Mouse (Mus musculus) MEL (cell line): Measurements from ENCODE around the gene Gtf2a1l. TPM values are rescaled to one million over a fixed set of nuclear protein-coding genes. Genes with fewer than 3 reads are reported as not detected.

Experiments used
- DNase-seq: peaks from one replicate; pipeline ENCODE4 v3.0.0; 2011; ENCODE audit warnings: low read depth, low spot score
- H3K27ac ChIP-seq: 2 replicates; pipeline ENCODE4 v1.5.1; 2012; ENCODE audit warnings: low read depth, mild to moderate bottlenecking, control low read depth, low read length, moderate library complexity; ENCODE audit not compliant: control insufficient read depth
- H3K27me3 ChIP-seq, 2 experiments: fragments of 150-350 bp in 1 of 2; sonication (generic) in 1 of 2; 2 replicates each; pipeline ENCODE4 v1.6.1; 2012; ENCODE audit warnings: low read length in 2 of 2, mild to moderate bottlenecking in 2 of 2, improper control_type of control experiment in 1 of 2, moderate library complexity in 1 of 2; ENCODE audit not compliant: insufficient read depth in 2 of 2, control insufficient read depth in 1 of 2
- H3K36me3 ChIP-seq, 2 experiments: 2 replicates each; pipeline ENCODE4 v1.6.1; 2012 to 2014; ENCODE audit warnings: low read length in 2 of 2, improper control_type of control experiment in 1 of 2, inconsistent platforms in 1 of 2, mild to moderate bottlenecking in 1 of 2; ENCODE audit not compliant: insufficient read depth in 2 of 2, control insufficient read depth in 1 of 2
- H3K4me1 ChIP-seq, 2 experiments: fragments of 150-350 bp in 1 of 2; sonication (generic) in 1 of 2; 2 replicates each; pipeline ENCODE4 v1.6.1; 2012; ENCODE audit warnings: low read length in 2 of 2, improper control_type of control experiment in 1 of 2, mild to moderate bottlenecking in 1 of 2; ENCODE audit not compliant: insufficient read depth in 2 of 2, control insufficient read depth in 1 of 2
- H3K4me3 ChIP-seq, 2 experiments: fragments of 150-350 bp in 1 of 2; sonication (generic) in 1 of 2; 2 replicates each; pipeline ENCODE4 v1.5.1; 2012; ENCODE audit warnings: low read depth in 2 of 2, low read length in 2 of 2, mild to moderate bottlenecking in 2 of 2, moderate library complexity in 2 of 2, control low read depth in 1 of 2, improper control_type of control experiment in 1 of 2; ENCODE audit not compliant: control insufficient read depth in 1 of 2, insufficient read depth in 1 of 2
- H3K79me2 ChIP-seq: 2 replicates; pipeline ENCODE4 v1.6.1; 2012; ENCODE audit warnings: mild to moderate bottlenecking, low read length, moderate library complexity; ENCODE audit not compliant: control insufficient read depth, poor library complexity, insufficient read depth
- H3K9ac ChIP-seq: 2 replicates; pipeline ENCODE4 v1.6.1; 2012; ENCODE audit warnings: low read depth, mild to moderate bottlenecking, control low read depth, low read length, moderate library complexity; ENCODE audit not compliant: control insufficient read depth, poor library complexity, severe bottlenecking
- H3K9me3 ChIP-seq: fragments of 150-350 bp; sonication (generic); replicated peaks from 2 replicates; pipeline ENCODE4 v1.6.1; 2012; ENCODE audit warnings: mild to moderate bottlenecking, low read length, improper control_type of control experiment, moderate library complexity; ENCODE audit not compliant: insufficient read depth
- CHD2 ChIP-seq: IDR thresholded peaks from 2 replicates; pipeline ENCODE4 v1.6.1; 2011; ENCODE audit warnings: low read length, improper control_type of control experiment
- CTCF ChIP-seq, 3 experiments: IDR thresholded peaks in 2 of 3; conservative IDR thresholded peaks in 1 of 3; 2 replicates each; pipeline ENCODE4 v1.5.1; 2011 to 2012; ENCODE audit warnings: low read length in 3 of 3, low read depth in 2 of 3, mild to moderate bottlenecking in 2 of 3, improper control_type of control experiment in 1 of 3, inconsistent platforms in 1 of 3, mixed read lengths in 1 of 3, moderate library complexity in 1 of 3; ENCODE audit not compliant: control insufficient read depth in 1 of 3, insufficient read depth in 1 of 3, poor library complexity in 1 of 3, severe bottlenecking in 1 of 3
- ELF1 ChIP-seq: IDR thresholded peaks from 2 replicates; pipeline ENCODE4 v1.6.1; 2014; ENCODE audit warnings: low read depth, mild to moderate bottlenecking, inconsistent platforms, low read length, improper control_type of control experiment, moderate library complexity
- ETS1 ChIP-seq: IDR thresholded peaks from 2 replicates; pipeline ENCODE4 v1.6.1; 2012; ENCODE audit warnings: low read depth, mild to moderate bottlenecking, inconsistent platforms, low read length, improper control_type of control experiment, moderate library complexity
- HCFC1 ChIP-seq: IDR thresholded peaks from 2 replicates; pipeline ENCODE4 v1.6.1; 2012; ENCODE audit warnings: low read depth, mild to moderate bottlenecking, inconsistent platforms, low read length, improper control_type of control experiment, moderate library complexity
- JUND ChIP-seq: IDR thresholded peaks from 2 replicates; pipeline ENCODE4 v1.6.1; 2011; ENCODE audit warnings: low read depth, mild to moderate bottlenecking, improper control_type of control experiment, low read length
- KAT2A ChIP-seq: conservative IDR thresholded peaks from 2 replicates; pipeline ENCODE4 v1.6.1; 2012; ENCODE audit warnings: low read depth, low read length, improper control_type of control experiment, inconsistent platforms
- MAFK ChIP-seq: IDR thresholded peaks from 2 replicates; pipeline ENCODE4 v1.6.1; 2011; ENCODE audit warnings: low read depth, mild to moderate bottlenecking, low read length, improper control_type of control experiment, borderline replicate concordance
- MAZ ChIP-seq: IDR thresholded peaks from 2 replicates; pipeline ENCODE4 v1.6.1; 2012; ENCODE audit warnings: low read depth, mild to moderate bottlenecking, inconsistent platforms, low read length, improper control_type of control experiment
- MYB ChIP-seq: IDR thresholded peaks from 2 replicates; pipeline ENCODE4 v1.6.1; 2011; ENCODE audit warnings: mild to moderate bottlenecking, low read depth, low read length, improper control_type of control experiment
- MYC ChIP-seq: IDR thresholded peaks from 2 replicates; pipeline ENCODE4 v1.6.1; 2011; ENCODE audit warnings: low read depth, mild to moderate bottlenecking, low read length, improper control_type of control experiment, moderate library complexity
- NRF1 ChIP-seq: IDR thresholded peaks from 2 replicates; pipeline ENCODE4 v1.6.1; 2014; ENCODE audit warnings: low read depth, mild to moderate bottlenecking, inconsistent platforms, low read length, improper control_type of control experiment, moderate library complexity; ENCODE audit not compliant: poor library complexity, insufficient read depth, severe bottlenecking
- POLR2A ChIP-seq, 2 experiments: IDR thresholded peaks; 2 replicates each; pipeline ENCODE4 v1.6.1; 2011 to 2012; ENCODE audit warnings: low read length in 2 of 2, mild to moderate bottlenecking in 2 of 2, control low read depth in 1 of 2, improper control_type of control experiment in 1 of 2, low read depth in 1 of 2, moderate library complexity in 1 of 2; ENCODE audit not compliant: control insufficient read depth in 1 of 2, insufficient read depth in 1 of 2, poor library complexity in 1 of 2
- POLR2AphosphoS2 ChIP-seq: IDR thresholded peaks from 2 replicates; pipeline ENCODE4 v1.6.1; 2011; ENCODE audit warnings: low read length, improper control_type of control experiment
- RAD21 ChIP-seq: IDR thresholded peaks from 2 replicates; pipeline ENCODE4 v1.6.1; 2011; ENCODE audit warnings: mild to moderate bottlenecking, low read depth, low read length, improper control_type of control experiment
- RCOR1 ChIP-seq: IDR thresholded peaks from 2 replicates; pipeline ENCODE4 v1.6.1; 2012; ENCODE audit warnings: low read depth, mild to moderate bottlenecking, inconsistent platforms, low read length, improper control_type of control experiment
- SIN3A ChIP-seq: IDR thresholded peaks from 2 replicates; pipeline ENCODE4 v1.6.1; 2012; ENCODE audit warnings: low read length, improper control_type of control experiment, inconsistent platforms
- SMC3 ChIP-seq: IDR thresholded peaks from 2 replicates; pipeline ENCODE4 v1.6.1; 2011; ENCODE audit warnings: low read depth, low read length, improper control_type of control experiment
- USF2 ChIP-seq, 2 experiments: IDR thresholded peaks; 2 replicates each; pipeline ENCODE4 v1.6.1; 2011 to 2012; ENCODE audit warnings: improper control_type of control experiment in 2 of 2, low read length in 2 of 2, borderline replicate concordance in 1 of 2, inconsistent platforms in 1 of 2, low read depth in 1 of 2, mild to moderate bottlenecking in 1 of 2; ENCODE audit not compliant: insufficient read depth in 1 of 2
- ZC3H11A ChIP-seq: IDR thresholded peaks from 2 replicates; pipeline ENCODE4 v1.6.1; 2012; ENCODE audit warnings: low read depth, mild to moderate bottlenecking, inconsistent platforms, low read length, improper control_type of control experiment
- ZKSCAN1 ChIP-seq: IDR thresholded peaks from 2 replicates; pipeline ENCODE4 v1.6.1; 2012; ENCODE audit warnings: low read depth, mild to moderate bottlenecking, inconsistent platforms, low read length, improper control_type of control experiment, moderate library complexity
- ZMIZ1 ChIP-seq: IDR thresholded peaks from 2 replicates; pipeline ENCODE4 v1.6.1; 2012; ENCODE audit warnings: low read depth, mild to moderate bottlenecking, inconsistent platforms, low read length, improper control_type of control experiment, moderate library complexity
- ZNF384 ChIP-seq: IDR thresholded peaks from 2 replicates; pipeline ENCODE4 v1.6.1; 2012; ENCODE audit warnings: low read depth, mild to moderate bottlenecking, inconsistent platforms, low read length, improper control_type of control experiment
- polyA plus RNA-seq, 2 experiments: library from polyadenylated mRNA; stranded (reverse) in 1 of 2; unstranded in 1 of 2; fragments of >175 nt in 1 of 2; fragments of >200 nt in 1 of 2; gene quantifications; 2 replicates each; pipeline versions ENCODE4 v1.2.1 to v1.2.4; 2012; ENCODE audit warnings: low replicate concordance in 2 of 2, low read depth in 1 of 2; ENCODE audit not compliant: insufficient read length in 2 of 2, insufficient read depth in 1 of 2, missing spikeins in 1 of 2
- total RNA-seq: library from RNA; depleted of rRNA; stranded (reverse); fragments of 300-350 nt; gene quantifications from 2 replicates; pipeline ENCODE4 v1.2.3, GENCODE M21; 2012

Gene Gtf2a1l
- total and polyA plus RNA-seq, 3 experiments, result not detected

- DNase-seq, result no peak
- Histone ChIP-seq H3K36me3 (no peaks in the 10 kb centered on the region), H3K4me3 (no peak overlapping the region), H3K27ac (no peak overlapping the region), H3K9ac (no peak overlapping the region), H3K4me1 (no peaks in the 10 kb centered on the region), H3K9me3 (no peaks in the 10 kb centered on the region), H3K27me3 (no peaks in the 10 kb centered on the region), H3K79me2 (no peaks in the 10 kb centered on the region)
- TF ChIP-seq USF2 (IDR thresholded peaks at IDR 0.05; ENCODE audit: borderline replicate concordance in 1 of 2, insufficient read depth in 1 of 2, low read depth in 1 of 2, low read length in 2 of 2) (no peak), ZMIZ1 (no peak), ELF1 (no peak), NRF1 (no peak), CHD2 (no peak), POLR2A (IDR thresholded peaks at IDR 0.05; ENCODE audit: control insufficient read depth in 1 of 2, insufficient read depth in 1 of 2, low read depth in 1 of 2, low read length in 2 of 2, poor library complexity in 1 of 2) (no peak), SIN3A (no peak), ZNF384 (no peak), RCOR1 (no peak), POLR2AphosphoS2 (no peak), ETS1 (no peak)
These were observed 23.6 kb upstream of the Gtf2a1l start for GRCm38 (mm10) chr17:88644876-88645275.

GRCm38 (mm10) chr17:88645299-88645698 is 23.2 kb upstream of the Gtf2a1l start:
- no peaks in the 10 kb centered on the region for H3K36me3 ChIP-seq
- no peaks in the 10 kb centered on the region for H3K4me1 ChIP-seq
- no peak overlapping the region for H3K27ac ChIP-seq
- no peaks in the 10 kb centered on the region for H3K79me2 ChIP-seq
- H3K27me3 ChIP-seq, result no peaks in the 10 kb centered on the region
- TF ChIP-seq ZMIZ1 (no peak), KAT2A (no peak), SMC3 (no peak), CTCF (IDR thresholded peaks at IDR 0.05 in 2 of 3, conservative IDR thresholded peaks at IDR 0.05 in 1 of 3; ENCODE audit: control insufficient read depth in 1 of 3, insufficient read depth in 1 of 3, low read depth in 2 of 3, low read length in 3 of 3, poor library complexity in 1 of 3, severe bottlenecking in 1 of 3) (no peak), USF2 (IDR thresholded peaks at IDR 0.05; ENCODE audit: borderline replicate concordance in 1 of 2, insufficient read depth in 1 of 2, low read depth in 1 of 2, low read length in 2 of 2) (no peak), ZKSCAN1 (no peak), MAZ (no peak), MYC (no peak), CHD2 (no peak), RAD21 (no peak), ZC3H11A (no peak), RCOR1 (no peak), MYB (no peak), MAFK (no peak), HCFC1 (no peak), SIN3A (no peak), JUND (no peak)
- H3K9ac ChIP-seq, result no peak overlapping the region
- H3K4me3 ChIP-seq, result no peak overlapping the region
- H3K9me3 ChIP-seq, result no peaks in the 10 kb centered on the region
- no peak for DNase-seq
